Mouse (Mus musculus): ENCODE measurements at regions not wholly inside any gene's neighbourhood (a gene's known extent, or its start where the extent isn't known, plus 50 kb on each side); places are given as distances from the start of the nearest gene placed in this dataset.
"Not testable (repeated sequence)": the region's sequence is repeated elsewhere in the genome, so short reads cannot be mapped to it uniquely, and the experiment has no call there.

GRCm38 (mm10) chr14:52913814-52914213 is 418.3 kb upstream of the Olfr1507 start:
- not testable (repeated sequence) for H3K9ac ChIP-seq (ENCODE audit: low read depth, low read length); H3K36me3 ChIP-seq (ENCODE audit: control insufficient read depth, insufficient read depth); H3K9me3 ChIP-seq (ENCODE audit: control insufficient read depth); H3K4me1 ChIP-seq (replicated peaks; ENCODE audit: control insufficient read depth, insufficient read depth, low read length); H3K27ac ChIP-seq (ENCODE audit: low read depth, low read length); H3K4me2 ChIP-seq (replicated peaks; ENCODE audit: low read depth); H3K4me3 ChIP-seq (ENCODE audit: low read depth, low read length); H3K27me3 ChIP-seq (replicated peaks; ENCODE audit: control insufficient read depth, insufficient read depth, low read length); ATAC-seq
- WGBS, result no CpG with 5 or more reads among the region's 1 CpGs

GRCm38 (mm10) chr14:52899629-52900028 is 404.1 kb upstream of the Olfr1507 start:
- not testable (repeated sequence) for H3K27me3 ChIP-seq (replicated peaks; ENCODE audit: control insufficient read depth, insufficient read depth, low read length); H3K36me3 ChIP-seq (ENCODE audit: control insufficient read depth, insufficient read depth); H3K9me3 ChIP-seq (ENCODE audit: control insufficient read depth); H3K4me1 ChIP-seq (replicated peaks; ENCODE audit: control insufficient read depth, insufficient read depth, low read length); H3K4me3 ChIP-seq (ENCODE audit: low read depth, low read length); H3K9ac ChIP-seq (ENCODE audit: low read depth, low read length); ATAC-seq; H3K27ac ChIP-seq (ENCODE audit: low read depth, low read length); H3K4me2 ChIP-seq (replicated peaks; ENCODE audit: low read depth)
- WGBS, result no CpG with 5 or more reads among the region's 3 CpGs

- not testable (repeated sequence) for H3K4me2 ChIP-seq (replicated peaks; ENCODE audit: low read depth); H3K27me3 ChIP-seq (replicated peaks; ENCODE audit: control insufficient read depth, insufficient read depth, low read length); H3K9me3 ChIP-seq (ENCODE audit: control insufficient read depth); H3K4me3 ChIP-seq (ENCODE audit: low read depth, low read length); H3K36me3 ChIP-seq (ENCODE audit: control insufficient read depth, insufficient read depth); H3K4me1 ChIP-seq (replicated peaks; ENCODE audit: control insufficient read depth, insufficient read depth, low read length); ATAC-seq; H3K27ac ChIP-seq (ENCODE audit: low read depth, low read length); H3K9ac ChIP-seq (ENCODE audit: low read depth, low read length)
These were observed 402.8 kb upstream of the Olfr1507 start for GRCm38 (mm10) chr14:52898310-52898709.

- not testable (repeated sequence) for H3K9me3 ChIP-seq (ENCODE audit: control insufficient read depth); H3K9ac ChIP-seq (ENCODE audit: low read depth, low read length); H3K36me3 ChIP-seq (ENCODE audit: control insufficient read depth, insufficient read depth); H3K27ac ChIP-seq (ENCODE audit: low read depth, low read length); H3K4me1 ChIP-seq (replicated peaks; ENCODE audit: control insufficient read depth, insufficient read depth, low read length); H3K27me3 ChIP-seq (replicated peaks; ENCODE audit: control insufficient read depth, insufficient read depth, low read length); H3K4me3 ChIP-seq (ENCODE audit: low read depth, low read length); ATAC-seq; H3K4me2 ChIP-seq (replicated peaks; ENCODE audit: low read depth)
- no CpG with 5 or more reads among the region's 3 CpGs for WGBS
These were observed 384.4 kb upstream of the Olfr1507 start for GRCm38 (mm10) chr14:52879978-52880377.

GRCm38 (mm10) chr14:52863841-52864240 is 368.3 kb upstream of the Olfr1507 start:
- not testable (repeated sequence) for H3K36me3 ChIP-seq (ENCODE audit: control insufficient read depth, insufficient read depth); H3K27ac ChIP-seq (ENCODE audit: low read depth, low read length); H3K4me3 ChIP-seq (ENCODE audit: low read depth, low read length); H3K27me3 ChIP-seq (replicated peaks; ENCODE audit: control insufficient read depth, insufficient read depth, low read length); H3K9me3 ChIP-seq (ENCODE audit: control insufficient read depth); ATAC-seq; H3K4me2 ChIP-seq (replicated peaks; ENCODE audit: low read depth); H3K4me1 ChIP-seq (replicated peaks; ENCODE audit: control insufficient read depth, insufficient read depth, low read length); H3K9ac ChIP-seq (ENCODE audit: low read depth, low read length)
- WGBS, result no CpG with 5 or more reads among the region's 3 CpGs

- H3K4me1 ChIP-seq (replicated peaks; ENCODE audit: control insufficient read depth, insufficient read depth, low read length); H3K9ac ChIP-seq (ENCODE audit: low read depth, low read length); ATAC-seq; H3K4me3 ChIP-seq (ENCODE audit: low read depth, low read length); H3K4me2 ChIP-seq (replicated peaks; ENCODE audit: low read depth); H3K9me3 ChIP-seq (ENCODE audit: control insufficient read depth); H3K36me3 ChIP-seq (ENCODE audit: control insufficient read depth, insufficient read depth); H3K27me3 ChIP-seq (replicated peaks; ENCODE audit: control insufficient read depth, insufficient read depth, low read length); H3K27ac ChIP-seq (ENCODE audit: low read depth, low read length): not testable (repeated sequence)
These were observed 367.6 kb upstream of the Olfr1507 start for GRCm38 (mm10) chr14:52863107-52863506.

GRCm38 (mm10) chr14:52862491-52862890 is 366.9 kb upstream of the Olfr1507 start:
- H3K27ac ChIP-seq (ENCODE audit: low read depth, low read length), result not testable (repeated sequence)
- WGBS, result 75% methylated on average over 5 of the region's 20 CpGs

GRCm38 (mm10) chr14:52855339-52855738 is 359.8 kb upstream of the Olfr1507 start:
- not testable (repeated sequence) for ATAC-seq; H3K27ac ChIP-seq (ENCODE audit: low read depth, low read length); H3K27me3 ChIP-seq (replicated peaks; ENCODE audit: control insufficient read depth, insufficient read depth, low read length); H3K4me1 ChIP-seq (replicated peaks; ENCODE audit: control insufficient read depth, insufficient read depth, low read length); H3K9ac ChIP-seq (ENCODE audit: low read depth, low read length); H3K36me3 ChIP-seq (ENCODE audit: control insufficient read depth, insufficient read depth); H3K4me2 ChIP-seq (replicated peaks; ENCODE audit: low read depth); H3K9me3 ChIP-seq (ENCODE audit: control insufficient read depth); H3K4me3 ChIP-seq (ENCODE audit: low read depth, low read length)
- no CpG with 5 or more reads among the region's 2 CpGs for WGBS

More at GRCm38 (mm10) chr14:52862491-52862890, 366.9 kb upstream of the Olfr1507 start:
- not testable (repeated sequence) for H3K9me3 ChIP-seq (ENCODE audit: control insufficient read depth); H3K4me2 ChIP-seq (replicated peaks; ENCODE audit: low read depth); H3K27me3 ChIP-seq (replicated peaks; ENCODE audit: control insufficient read depth, insufficient read depth, low read length); H3K4me1 ChIP-seq (replicated peaks; ENCODE audit: control insufficient read depth, insufficient read depth, low read length); ATAC-seq; H3K9ac ChIP-seq (ENCODE audit: low read depth, low read length); H3K36me3 ChIP-seq (ENCODE audit: control insufficient read depth, insufficient read depth); H3K4me3 ChIP-seq (ENCODE audit: low read depth, low read length)

GRCm38 (mm10) chr14:52853598-52853997 is 358.0 kb upstream of the Olfr1507 start:
- H3K4me1 ChIP-seq (replicated peaks; ENCODE audit: control insufficient read depth, insufficient read depth, low read length); H3K9ac ChIP-seq (ENCODE audit: low read depth, low read length); H3K27ac ChIP-seq (ENCODE audit: low read depth, low read length); H3K36me3 ChIP-seq (ENCODE audit: control insufficient read depth, insufficient read depth); H3K4me3 ChIP-seq (ENCODE audit: low read depth, low read length); ATAC-seq; H3K4me2 ChIP-seq (replicated peaks; ENCODE audit: low read depth); H3K9me3 ChIP-seq (ENCODE audit: control insufficient read depth); H3K27me3 ChIP-seq (replicated peaks; ENCODE audit: control insufficient read depth, insufficient read depth, low read length): not testable (repeated sequence)

- H3K9me3 ChIP-seq (ENCODE audit: control insufficient read depth); H3K4me2 ChIP-seq (replicated peaks; ENCODE audit: low read depth); H3K4me3 ChIP-seq (ENCODE audit: low read depth, low read length); H3K36me3 ChIP-seq (ENCODE audit: control insufficient read depth, insufficient read depth); H3K9ac ChIP-seq (ENCODE audit: low read depth, low read length); H3K27ac ChIP-seq (ENCODE audit: low read depth, low read length); ATAC-seq; H3K4me1 ChIP-seq (replicated peaks; ENCODE audit: control insufficient read depth, insufficient read depth, low read length); H3K27me3 ChIP-seq (replicated peaks; ENCODE audit: control insufficient read depth, insufficient read depth, low read length): not testable (repeated sequence)
- WGBS, result no CpG with 5 or more reads among the region's 2 CpGs
These were observed 352.4 kb upstream of the Olfr1507 start for GRCm38 (mm10) chr14:52847970-52848369.
